Mouse (Mus musculus): ENCODE measurements around the gene Tas2r113.
"Not testable (repeated sequence)": the region's sequence is repeated elsewhere in the genome, so short reads cannot be mapped to it uniquely, and the experiment has no call there.

The Tas2r113 gene

DNA sequence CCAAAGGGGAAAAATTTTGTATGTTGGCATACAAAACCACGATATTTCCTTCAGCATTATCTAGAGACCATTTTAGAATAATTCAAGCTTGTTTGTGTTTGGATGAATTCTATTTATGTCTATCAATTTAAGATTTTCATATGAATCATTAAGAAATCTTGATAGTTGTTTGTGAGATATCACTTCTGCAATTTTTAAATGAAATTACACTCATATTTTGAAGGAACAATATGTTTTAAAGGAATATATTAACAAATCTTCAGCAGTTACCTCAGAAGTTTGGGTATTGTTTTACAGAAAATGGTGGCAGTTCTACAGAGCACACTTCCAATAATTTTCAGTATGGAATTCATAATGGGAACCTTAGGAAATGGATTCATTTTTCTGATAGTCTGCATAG lies at the start of gene Tas2r113:
Tas2r113 (plus strand) TSS at position 301 of the 400 bp plus-strand sequence.
- in situ Hi-C loops (cut with MboI; ENCODE audit: low pct_unique_long_range_greater_than_20kb in 1 of 2, low sequenced_read_pairs in 2 of 2, unreplicated experiment in 1 of 2) = no loop called here

DNA sequence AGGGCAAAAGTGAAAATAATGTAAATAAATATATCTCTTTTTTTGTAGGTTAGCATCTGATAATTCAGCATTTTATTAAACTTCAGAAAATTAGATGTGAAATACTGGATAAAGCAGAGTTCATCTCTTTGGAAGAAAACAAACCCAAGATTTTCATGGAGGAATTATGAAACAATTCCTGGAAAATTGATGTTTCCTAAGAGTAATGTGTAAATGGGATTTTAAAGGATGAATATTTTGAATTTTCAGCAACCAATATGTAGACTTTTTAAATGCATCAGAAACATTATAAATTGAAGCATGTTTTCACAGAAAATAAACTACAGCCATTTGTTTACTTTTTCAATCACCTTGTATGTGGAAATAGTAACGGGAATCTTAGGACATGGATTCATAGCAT lies 46.0 kb upstream of the Tas2r113 start, which contains the start of gene Tas2r123:
Tas2r123 (plus strand) TSS at position 301 of the 400 bp plus-strand sequence.
- in situ Hi-C loops (cut with MboI; ENCODE audit: low pct_unique_long_range_greater_than_20kb in 1 of 2, low sequenced_read_pairs in 2 of 2, unreplicated experiment in 1 of 2) = no loop called here

DNA sequence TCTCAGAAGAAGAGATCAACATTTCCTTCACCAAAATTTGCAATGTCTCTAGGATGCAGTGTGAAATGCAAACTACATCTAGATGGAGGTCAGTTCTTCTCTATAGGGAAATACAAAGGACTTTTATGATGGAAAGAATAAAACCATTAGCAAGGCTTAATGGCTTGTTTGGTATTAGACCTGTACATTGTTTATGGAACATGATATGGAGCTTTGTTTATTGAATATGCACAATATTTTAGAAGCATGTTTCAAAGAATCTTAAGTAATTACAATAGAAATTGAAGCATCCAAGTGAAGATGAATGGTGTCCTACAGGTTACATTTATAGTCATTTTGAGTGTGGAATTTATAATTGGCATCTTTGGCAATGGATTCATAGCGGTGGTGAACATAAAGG lies 37.7 kb upstream of the Tas2r113 start, which contains the start of gene Tas2r116:
Tas2r116 (plus strand) TSS at position 301 of the 400 bp plus-strand sequence.
- in situ Hi-C loops (cut with MboI; ENCODE audit: low pct_unique_long_range_greater_than_20kb in 1 of 2, low sequenced_read_pairs in 2 of 2, unreplicated experiment in 1 of 2) = no loop called here

DNA sequence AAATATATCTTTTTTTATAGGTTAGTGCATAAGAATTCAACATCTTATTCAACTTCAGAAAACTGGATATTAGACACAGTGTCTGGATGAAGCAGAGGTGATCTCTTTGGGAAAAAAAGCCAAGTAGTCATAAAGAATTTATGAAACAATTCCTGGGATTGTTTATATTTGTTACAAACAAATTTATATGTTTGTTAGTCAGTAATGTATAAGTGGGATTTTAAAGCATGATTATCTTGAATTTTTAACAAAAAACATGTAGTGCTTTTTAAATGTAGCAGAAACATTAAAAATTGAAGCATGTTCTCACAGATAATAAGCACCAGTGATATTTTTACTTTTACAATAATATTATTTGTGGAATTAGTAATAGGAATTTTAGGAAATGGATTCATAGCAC lies 25.1 kb upstream of the Tas2r113 start, which contains the start of gene Tas2r110:
Tas2r110 (plus strand) TSS at position 301 of the 400 bp plus-strand sequence.
- in situ Hi-C loops (cut with MboI; ENCODE audit: low pct_unique_long_range_greater_than_20kb in 1 of 2, low sequenced_read_pairs in 2 of 2, unreplicated experiment in 1 of 2) = no loop called here

DNA sequence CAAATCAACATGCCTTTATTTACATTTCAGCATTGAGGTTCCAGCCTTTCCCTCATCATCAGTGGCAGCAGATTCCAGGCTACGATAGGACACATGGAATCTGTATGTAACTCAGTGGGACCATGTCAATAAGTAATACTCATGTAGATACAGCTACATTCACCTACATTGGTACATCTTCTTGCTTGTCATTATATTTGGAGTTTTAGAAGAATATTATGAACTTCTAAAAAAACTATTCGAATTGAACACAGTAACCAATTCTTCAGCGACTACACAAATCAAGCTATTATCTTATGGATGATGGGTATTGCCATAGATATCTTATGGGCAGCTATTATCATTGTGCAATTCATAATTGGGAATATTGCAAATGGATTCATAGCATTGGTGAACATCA lies 16.5 kb downstream of the Tas2r113 start, which contains the start of gene Tas2r125:
Tas2r125 (plus strand) TSS at position 301 of the 400 bp plus-strand sequence.
- in situ Hi-C loops (cut with MboI; ENCODE audit: low pct_unique_long_range_greater_than_20kb in 1 of 2, low sequenced_read_pairs in 2 of 2, unreplicated experiment in 1 of 2) = no loop called here

DNA sequence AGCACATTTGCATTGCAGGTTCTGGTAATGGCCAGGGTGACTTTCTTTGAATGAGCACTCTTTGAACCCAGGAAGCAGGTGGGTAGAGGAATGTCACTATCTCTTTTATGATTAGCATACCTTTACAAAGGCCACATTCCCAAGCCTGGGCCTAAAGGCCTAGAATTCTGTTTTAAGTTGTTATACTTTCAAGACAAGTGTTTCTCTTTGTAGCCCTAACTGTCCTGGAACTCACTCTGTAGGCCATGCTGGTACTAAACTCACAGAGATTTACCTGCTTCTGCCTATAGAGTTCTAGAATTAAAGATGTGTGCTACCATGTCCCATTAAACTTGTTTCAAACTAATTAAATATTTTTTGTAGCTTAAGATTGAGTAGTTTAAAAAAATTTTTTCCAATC lies 48.6 kb downstream of the Tas2r113 start:
- in situ Hi-C loops (cut with MboI; ENCODE audit: low pct_unique_long_range_greater_than_20kb in 1 of 2, low sequenced_read_pairs in 2 of 2, unreplicated experiment in 1 of 2) = not testable (repeated sequence)

Data from mouse embryonic stem cell (cell line).